Mouse (Mus musculus): ENCODE data around the gene Rai1.

GRCm38 (mm10) chr11:60141285-60141608, 36.4 kb downstream of the Rai1 start:
- TF ChIP-seq POLR2A (IDR thresholded peaks at IDR 0.05; ENCODE audit: extremely low read depth, insufficient read depth, low read length), result no peak
- TF ChIP-seq CTCF (IDR thresholded peaks at IDR 0.05; ENCODE audit: low read depth, low read length), result no peak
